Mouse (Mus musculus) cerebellum, adult 9-11 months (tissue): ENCODE measurements around the gene Tdgf1.

ENCODE experiments used
- DNase-seq: peaks from one replicate; pipeline ENCODE4 v3.0.0; 2022

Gene Tdgf1

DNA sequence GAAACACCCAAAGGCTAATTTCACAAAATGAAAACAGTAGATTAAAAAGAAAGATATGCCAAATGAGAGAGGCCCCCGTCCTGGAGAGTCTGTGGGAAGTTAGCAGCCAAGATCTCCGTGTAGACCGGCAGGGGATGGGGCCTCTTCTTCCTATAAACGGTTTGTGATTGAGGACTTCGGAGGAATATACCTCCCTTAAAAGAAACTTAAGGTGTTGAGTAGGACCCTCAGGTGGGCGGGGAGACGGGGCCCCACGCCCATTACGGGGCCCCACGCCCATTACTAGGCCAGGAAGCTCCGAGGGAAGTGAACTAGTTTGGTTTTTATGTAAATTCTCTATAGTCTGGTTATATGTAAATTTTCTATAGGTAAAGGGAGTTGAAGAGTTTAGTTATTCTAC, at the start of gene Tdgf1:
Gene Tdgf1 (minus strand): TSS at position 233 of the 400 bp plus-strand sequence.
- no peak for DNase-seq

DNA sequence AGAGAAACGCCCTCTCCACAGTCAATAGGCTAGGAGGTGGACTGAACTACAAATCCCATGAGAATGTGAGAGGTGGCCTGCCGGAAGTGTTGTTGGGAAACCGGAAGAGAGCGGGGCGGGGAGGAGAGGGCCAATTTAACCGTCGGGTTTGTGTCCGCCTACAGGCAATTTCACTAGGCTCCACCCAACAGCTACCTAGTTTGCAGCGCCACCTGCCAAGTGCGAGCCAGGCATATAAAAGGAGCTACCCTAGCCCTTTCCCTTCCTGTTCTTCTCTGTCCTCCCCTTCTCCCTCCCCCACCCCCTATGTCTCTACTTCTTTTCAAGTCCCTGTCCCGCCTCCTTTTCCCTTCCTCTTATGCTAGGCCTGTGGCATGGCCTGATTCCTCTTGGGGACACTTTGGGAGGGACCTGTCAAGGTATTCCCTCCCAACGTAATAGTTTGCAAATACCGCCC, 48.8 kb upstream of the Tdgf1 start:
- peak; percentile 65 for DNase-seq

- DNase-seq, result no peak
These were observed 47.3 kb upstream of the Tdgf1 start for GRCm38 (mm10) chr9:110993281-110993709.

DNA sequence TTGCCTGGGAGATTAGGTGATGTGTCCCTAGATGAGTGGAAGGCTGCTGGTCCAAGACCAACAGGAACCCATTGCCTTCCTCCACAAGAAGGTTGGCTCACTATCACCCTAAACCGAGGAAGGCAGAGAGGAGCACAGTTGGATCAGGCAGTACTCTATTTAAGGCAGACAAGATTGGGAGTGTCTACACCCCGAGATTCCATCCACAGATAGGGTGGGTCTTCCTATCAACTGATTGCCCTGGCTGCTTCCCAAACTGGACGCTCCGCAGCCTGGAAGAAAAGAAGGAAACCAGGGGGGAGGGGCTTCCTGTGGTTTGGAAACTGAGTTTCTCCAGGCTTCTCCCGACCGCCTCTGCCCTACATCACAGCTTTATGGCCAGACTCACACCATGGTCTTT, 44.2 kb upstream of the Tdgf1 start, which contains the start of gene Rtp3:
Gene Rtp3 (minus strand): TSS at position 380 of the 400 bp plus-strand sequence.
- no peak for DNase-seq

- no peak for DNase-seq
These were observed 43.6 kb upstream of the Tdgf1 start for GRCm38 (mm10) chr9:110989543-110989942.

DNA sequence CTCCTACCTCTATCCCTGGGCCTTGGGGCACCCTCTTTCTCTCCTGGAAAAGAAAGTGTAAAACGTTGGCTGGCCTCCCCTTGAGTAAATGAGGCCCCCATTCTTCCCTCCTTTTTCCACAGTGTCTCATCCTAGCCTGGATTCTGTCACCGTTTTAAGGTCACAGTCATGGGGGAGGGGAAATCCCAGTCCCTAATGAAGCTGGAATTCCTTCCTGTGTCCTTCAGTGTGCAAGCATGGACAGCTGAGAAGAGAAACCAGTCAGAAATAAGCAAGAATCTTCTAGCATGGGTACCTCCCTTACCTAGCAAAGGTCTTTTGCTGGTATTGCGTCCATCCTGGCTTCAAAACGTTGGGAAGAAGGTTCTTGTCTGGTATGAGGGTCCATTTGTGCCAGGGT, 43.2 kb upstream of the Tdgf1 start:
- no peak for DNase-seq

GRCm38 (mm10) chr9:110988078-110988477, 42.1 kb upstream of the Tdgf1 start:
- no peak for DNase-seq

GRCm38 (mm10) chr9:110987331-110987730, 41.4 kb upstream of the Tdgf1 start:
- no peak for DNase-seq

DNA sequence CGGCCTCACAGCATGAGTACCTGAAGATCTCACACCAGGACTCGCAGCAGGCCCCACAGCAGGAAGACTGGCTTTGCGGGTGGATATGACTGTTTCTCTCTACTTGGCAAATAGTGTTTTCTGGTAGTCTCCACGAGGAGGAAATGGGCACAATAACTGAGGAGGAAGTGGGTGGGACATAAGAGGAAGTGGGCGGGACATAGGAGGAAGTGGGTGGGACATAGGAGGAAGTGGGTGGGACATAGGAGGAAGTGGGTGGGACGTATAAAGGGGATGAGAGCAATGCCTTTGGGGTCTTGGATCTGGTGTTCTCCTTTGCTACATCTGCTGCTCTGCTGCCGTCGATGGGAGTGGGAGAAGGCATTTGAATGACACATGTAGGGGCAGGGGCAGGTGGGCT, 40.0 kb upstream of the Tdgf1 start:
- DNase-seq, result no peak

DNA sequence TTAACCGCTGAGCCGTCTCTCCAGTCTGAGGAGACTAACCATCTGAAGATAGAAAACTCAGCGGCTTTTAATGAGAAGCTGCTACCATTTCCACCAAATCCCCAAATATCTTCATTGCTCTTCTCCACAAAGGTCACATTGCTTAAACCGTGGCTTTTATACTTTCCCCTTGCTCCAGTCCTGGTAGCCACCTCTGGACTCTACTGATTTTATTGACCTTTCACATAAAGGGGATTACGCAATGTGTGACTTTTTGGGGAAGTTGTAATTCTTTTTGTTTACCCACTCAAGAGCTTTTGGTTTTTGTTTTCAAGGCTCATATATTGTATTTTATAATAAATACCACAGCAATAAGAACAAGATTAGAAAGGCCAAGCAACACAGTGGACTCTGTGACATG, 39.6 kb upstream of the Tdgf1 start:
- no peak for DNase-seq

GRCm38 (mm10) chr9:110984096-110984495, 38.1 kb upstream of the Tdgf1 start:
- no peak for DNase-seq

- DNase-seq, result no peak
These were observed 36.4 kb upstream of the Tdgf1 start for GRCm38 (mm10) chr9:110982351-110982750.

- DNase-seq, result no peak
These were observed 33.5 kb upstream of the Tdgf1 start for GRCm38 (mm10) chr9:110979411-110979810.

DNA sequence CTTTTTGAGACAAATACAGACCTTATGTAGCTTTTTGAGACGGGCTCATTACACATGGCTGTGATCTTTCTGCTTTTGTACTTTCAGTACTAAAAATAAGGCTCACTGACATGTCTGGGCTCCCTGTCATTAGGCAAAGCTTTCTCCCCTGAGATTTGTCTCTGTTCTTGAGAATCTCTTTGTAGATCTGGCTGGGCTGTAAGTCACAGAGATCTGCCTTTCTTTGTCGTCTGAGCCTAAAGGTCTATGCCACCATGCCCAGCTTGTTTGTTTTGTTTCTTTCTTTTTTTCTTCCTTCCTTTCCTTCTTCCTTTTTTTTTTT, 19.9 kb upstream of the Tdgf1 start:
- DNase-seq, result no peak

- DNase-seq, result no peak
These were observed 19.3 kb upstream of the Tdgf1 start for GRCm38 (mm10) chr9:110965062-110965909.

GRCm38 (mm10) chr9:110963566-110964115, 17.7 kb upstream of the Tdgf1 start:
- no peak for DNase-seq

DNA sequence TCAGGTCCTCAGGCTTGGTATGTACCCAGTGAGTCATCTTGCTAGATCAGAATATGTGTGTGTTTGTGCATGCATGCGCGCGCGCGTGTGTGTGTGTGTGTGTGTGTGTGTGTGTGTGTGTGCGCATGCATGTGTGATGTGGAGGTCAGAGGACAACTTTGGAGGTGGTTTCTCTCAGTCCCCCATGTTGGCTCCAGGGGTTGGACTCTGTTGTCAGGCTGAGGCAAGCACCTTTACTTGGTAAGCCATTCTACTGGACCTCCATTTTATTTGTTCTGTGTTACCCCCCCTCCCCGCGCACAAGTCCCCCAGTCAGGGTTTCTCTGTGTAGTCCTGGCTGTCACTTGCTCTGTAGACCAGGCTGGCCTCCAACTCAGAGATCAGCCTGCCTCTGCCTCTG, 15.4 kb upstream of the Tdgf1 start:
- no peak for DNase-seq

DNA sequence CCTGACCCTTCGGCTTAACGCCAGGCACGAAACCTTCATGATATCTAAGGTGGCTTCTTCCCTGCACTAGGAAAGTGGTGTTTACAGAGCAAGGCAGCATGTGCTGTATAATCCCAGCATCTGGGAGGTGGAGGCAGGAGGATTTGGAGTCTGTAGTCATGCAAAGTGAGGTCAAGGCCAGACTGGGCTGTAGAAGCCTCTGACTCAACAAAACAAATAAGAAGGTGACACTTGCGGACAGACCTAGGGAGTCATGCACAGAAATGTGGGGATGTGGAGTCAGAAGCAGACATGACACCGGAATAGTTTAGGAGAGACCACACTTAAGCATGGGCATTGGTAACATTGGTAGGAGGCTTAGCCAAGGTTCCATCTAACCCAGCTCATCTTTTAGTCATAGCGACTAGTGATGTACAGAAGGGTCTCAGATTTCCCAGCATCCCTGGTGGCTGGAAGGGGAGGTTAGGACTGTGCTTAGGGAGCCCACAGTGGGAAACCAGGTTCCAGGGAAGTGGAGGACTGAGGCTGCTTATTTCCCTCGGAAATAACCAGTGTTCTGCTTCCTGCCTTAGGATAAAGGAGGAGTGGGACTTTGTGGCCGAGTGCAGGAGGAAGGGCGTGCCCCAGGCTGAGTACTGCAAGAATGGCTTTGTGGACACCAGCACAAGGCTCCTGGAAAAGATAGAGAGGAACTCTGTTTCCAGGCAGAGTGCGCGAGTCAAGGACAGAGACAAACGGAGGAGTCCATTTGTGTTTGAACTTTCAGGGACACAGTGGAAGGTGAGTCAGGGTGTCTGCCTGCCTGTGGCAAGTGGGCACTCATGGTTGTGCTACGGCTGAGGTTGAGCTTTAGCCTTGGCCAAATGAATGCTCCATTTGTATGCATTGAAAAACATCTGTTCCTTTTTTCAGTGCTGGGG, 14.5 kb upstream of the Tdgf1 start:
- DNase-seq, result no peak

DNA sequence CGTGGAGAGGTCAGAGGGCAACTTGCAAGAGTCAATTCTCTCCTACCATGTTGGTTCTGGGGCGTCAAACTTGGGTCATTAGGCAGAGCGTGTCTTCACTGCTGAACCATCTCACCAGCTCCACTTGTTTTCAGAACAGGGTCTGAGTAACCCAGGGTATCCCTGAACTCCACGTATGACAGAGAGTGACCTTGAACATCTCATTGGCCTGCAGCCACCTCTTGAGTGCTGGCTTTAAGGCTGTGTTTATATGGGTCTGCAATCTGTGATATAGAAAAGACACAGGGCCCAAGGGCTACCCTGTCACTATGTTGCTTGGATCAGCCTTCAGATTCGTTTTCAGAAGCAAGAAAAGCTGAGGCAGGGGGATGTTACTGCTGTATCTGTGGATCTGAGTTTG, 13.7 kb upstream of the Tdgf1 start:
- no peak for DNase-seq

DNA sequence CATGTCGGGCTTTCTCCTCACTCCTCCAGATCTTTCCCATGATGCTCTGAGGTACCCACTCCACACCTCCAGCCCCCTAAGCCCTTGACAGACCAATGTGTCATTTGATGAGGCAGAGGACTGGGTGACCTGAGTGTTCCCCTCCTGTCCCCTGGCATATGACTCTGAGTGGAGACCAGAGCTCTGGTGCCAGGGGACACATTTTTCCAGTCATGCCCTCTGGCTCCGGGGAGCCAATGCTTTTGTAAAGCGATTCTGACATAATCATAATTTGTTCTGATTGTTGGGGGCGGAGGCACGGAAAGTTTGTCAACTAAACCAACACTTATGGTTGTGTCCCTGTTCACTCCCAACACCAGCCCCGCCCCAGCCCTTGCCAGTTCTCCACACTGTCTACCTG, 10.0 kb upstream of the Tdgf1 start:
- no peak for DNase-seq

DNA sequence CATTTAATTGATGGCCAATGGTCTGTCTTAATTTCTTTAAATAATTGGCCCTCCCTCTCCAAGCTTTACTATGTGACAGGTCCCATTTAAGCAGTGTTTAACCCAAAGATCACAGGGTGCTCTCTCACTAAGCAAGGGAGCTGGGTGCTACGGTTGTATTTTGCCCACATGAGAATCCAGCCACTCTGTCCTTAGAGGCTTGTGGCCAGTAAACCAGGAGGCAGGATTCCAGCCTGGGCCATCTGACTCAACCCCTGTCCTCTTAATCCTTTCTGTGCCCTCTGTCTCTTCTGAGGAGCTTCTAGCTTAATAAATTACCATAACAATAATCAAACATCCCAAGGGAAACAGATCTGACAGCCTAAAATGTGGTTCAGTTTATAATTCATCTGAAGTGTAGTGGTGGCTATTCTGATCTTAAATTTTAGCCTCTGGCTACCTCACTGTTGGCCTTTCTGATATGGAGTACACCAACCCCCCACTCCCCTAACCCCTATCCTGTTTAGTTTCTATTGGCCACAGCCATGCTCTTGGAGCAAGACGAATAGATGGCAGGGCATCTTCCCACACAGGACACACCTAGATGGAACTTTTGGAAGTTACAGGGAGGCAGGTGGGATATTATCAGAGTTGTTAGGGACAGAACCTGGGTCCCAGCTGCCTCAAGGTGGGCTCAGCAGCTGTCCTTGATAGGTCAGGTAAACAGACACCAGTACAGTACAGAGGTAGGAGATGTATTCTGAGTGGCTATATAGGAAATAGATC, 8.9 kb upstream of the Tdgf1 start:
- DNase-seq, result no peak

- peak; percentile 8 for DNase-seq
These were observed 7.8 kb upstream of the Tdgf1 start for GRCm38 (mm10) chr9:110953550-110954461.
